Comparison of ENCODE assay signal across 8 mouse cellular contexts in genomic region chr16:13117299-13117966, GRCm38 (mm10). TPM values are rescaled to one million over a fixed set of nuclear protein-coding genes. Genes with fewer than 3 reads are reported as not detected.
DNase-seq lines count a peak whose midpoint lies in the region; ATAC-seq lines count a peak whose summit lies in the region.

No protein-coding gene starts in this region.

- no peak overlapping the region for H3K4me2 ChIP-seq in kidney, embryonic 14.5 days (replicated peaks; ENCODE audit: low read depth, low read length)
- no peak overlapping the region for H3K4me2 ChIP-seq in lung, embryonic 15.5 days

- H3K27ac ChIP-seq in kidney, embryonic 14.5 days (ENCODE audit: low read depth, low read length), result no peak overlapping the region
- no peak overlapping the region for H3K27ac ChIP-seq in lung, embryonic 15.5 days

- no peaks in the 10 kb centered on the region for H3K9me3 ChIP-seq in kidney, embryonic 14.5 days (ENCODE audit: control insufficient read depth, low read length)
- H3K9me3 ChIP-seq in lung, embryonic 15.5 days, result no peaks in the 10 kb centered on the region

- no peaks in the 10 kb centered on the region for H3K4me1 ChIP-seq in kidney, embryonic 14.5 days (ENCODE audit: control insufficient read depth, insufficient read depth, low read length)
- H3K4me1 ChIP-seq in lung, embryonic 15.5 days, result no peaks in the 10 kb centered on the region

- H3K4me3 ChIP-seq in kidney, embryonic 14.5 days (ENCODE audit: low read length), result no peak overlapping the region
- H3K4me3 ChIP-seq in lung, embryonic 15.5 days, result no peak overlapping the region

- DNase-seq in NIH3T3 (ENCODE audit: low read depth), result peak; percentile 86
- DNase-seq in heart, adult 9 months (ENCODE audit: low spot score in 2 of 2), result peak; percentile 30 to 48
- DNase-seq in retina, embryonic 14.5 days (ENCODE audit: low spot score), result peak; percentile 87
- DNase-seq in urinary bladder, postnatal 36 days (ENCODE audit: low spot score in 2 of 2), result no peak

- no peak overlapping the region for H3K9ac ChIP-seq in kidney, embryonic 14.5 days (ENCODE audit: low read depth, low read length)
- no peak overlapping the region for H3K9ac ChIP-seq in lung, embryonic 15.5 days

- peaks cover 24% of the 10 kb centered on the region; the same call in 1 of the 2 replicates for H3K36me3 ChIP-seq in kidney, embryonic 14.5 days (ENCODE audit: control insufficient read depth, insufficient read depth, low read length)
- H3K36me3 ChIP-seq in lung, embryonic 15.5 days, result peaks cover 28% of the 10 kb centered on the region

- WGBS in kidney, embryonic 14.5 days, result 64% methylated on average over 9 of the region's 9 CpGs
- WGBS in lung, embryonic 15.5 days, result 66% methylated on average over 9 of the region's 9 CpGs

- no peaks in the 10 kb centered on the region for H3K27me3 ChIP-seq in kidney, embryonic 14.5 days (ENCODE audit: control insufficient read depth, insufficient read depth, low read length)
- H3K27me3 ChIP-seq in lung, embryonic 15.5 days, result no peaks in the 10 kb centered on the region

- peak; percentile 90 for ATAC-seq in CD4-positive, CD25-positive, alpha-beta regulatory T cell, adult 4 months
- peak; percentile 93 for ATAC-seq in common myeloid progenitor, adult 5-6 weeks (replicated peaks; ENCODE audit: low read depth, poor library complexity, severe bottlenecking)
- peak; percentile 88 for ATAC-seq in kidney, embryonic 14.5 days (ENCODE audit: low FRiP score, low TSS enrichment)
- peak; percentile 83 for ATAC-seq in lung, embryonic 15.5 days (ENCODE audit: borderline replicate concordance, extremely low read depth, low FRiP score, low TSS enrichment)

RNA-seq across cellular contexts. Expression of gene Ercc4, which starts 7.9 kb away (rescaled TPM):
- 10 to 100 TPM; 15.7 to 32.0 TPM for polyA plus RNA-seq in CD4-positive, CD25-positive, alpha-beta regulatory T cell, adult 4 months (2017; shearing (Covaris generic))
- total RNA-seq in common myeloid progenitor, adult 5-6 weeks (2017), result 10.8 and 20.8 TPM in 2 replicates
- polyA plus RNA-seq in kidney, embryonic 14.5 days (2014; fragmentation: Nextera tagmentation; extraction: Ambion mirVana), result 9.7 and 16.1 TPM in 2 replicates
- polyA plus RNA-seq in lung, embryonic 15.5 days (2015; fragmentation: Nextera tagmentation; extraction: Ambion mirVana), result 13.2 and 14.5 TPM in 2 replicates

Comparison
In these comparisons a context has a peak if more than half of its experiments do, and no peak if none do; other contexts are left out.
1. DNase-seq: peak in NIH3T3 (single experiment), heart, adult 9 months (2 of 2) and retina, embryonic 14.5 days (single experiment); none in urinary bladder, postnatal 36 days (0 of 2).
2. Peak in every context shown above with its lines, with median percentiles within 50 percentile points of each other: ATAC-seq.